Mouse (Mus musculus) adrenal gland (tissue): ENCODE data around the gene Esam.

Source experiments
- intact Hi-C: fragments of 180-260 bp; cut with DNase I; formaldehyde crosslinking; loops from one replicate; pipeline ENCODE4 v1.15.1; 2025

Gene Esam

DNA sequence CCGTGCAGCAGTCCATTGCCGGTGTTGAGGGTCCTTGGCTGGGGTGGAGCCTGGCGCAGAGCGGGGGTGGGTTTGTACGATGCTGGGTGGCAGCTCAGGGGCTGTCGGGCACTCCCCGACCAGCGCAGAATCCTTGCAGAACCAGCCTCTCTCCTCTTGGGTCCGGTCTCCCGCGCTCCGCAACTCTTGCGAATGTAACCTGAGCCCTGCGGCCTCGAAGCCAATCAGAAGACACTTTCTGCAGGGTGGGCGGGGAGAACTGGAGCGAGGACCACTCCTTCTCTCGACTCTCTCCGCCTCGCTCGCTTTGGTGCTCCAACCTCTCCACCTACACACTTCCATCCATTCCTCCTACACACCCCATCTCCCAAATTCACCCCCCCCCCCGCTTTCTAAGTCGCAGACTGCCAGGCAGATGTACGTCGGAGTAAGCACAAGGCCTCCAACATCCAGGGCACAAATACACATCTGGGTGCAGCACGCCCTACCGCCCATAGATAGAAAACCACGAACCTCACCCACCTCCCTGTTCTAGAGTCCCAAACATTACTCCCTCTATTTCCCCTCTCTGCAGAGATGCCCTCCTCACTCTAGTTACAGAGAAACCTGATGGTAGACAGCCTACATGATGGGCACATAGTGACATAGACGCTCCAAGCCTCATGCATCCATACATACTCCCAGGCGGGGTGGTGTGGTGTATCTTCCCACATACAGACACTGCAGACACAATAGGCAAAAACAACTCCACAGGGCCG lies 24.8 kb downstream of the Esam start, which contains the start of gene Nrgn:
Gene Nrgn (minus strand): TSS at position 369 of the 758 bp plus-strand sequence.
- intact Hi-C loops = no loop called here

DNA sequence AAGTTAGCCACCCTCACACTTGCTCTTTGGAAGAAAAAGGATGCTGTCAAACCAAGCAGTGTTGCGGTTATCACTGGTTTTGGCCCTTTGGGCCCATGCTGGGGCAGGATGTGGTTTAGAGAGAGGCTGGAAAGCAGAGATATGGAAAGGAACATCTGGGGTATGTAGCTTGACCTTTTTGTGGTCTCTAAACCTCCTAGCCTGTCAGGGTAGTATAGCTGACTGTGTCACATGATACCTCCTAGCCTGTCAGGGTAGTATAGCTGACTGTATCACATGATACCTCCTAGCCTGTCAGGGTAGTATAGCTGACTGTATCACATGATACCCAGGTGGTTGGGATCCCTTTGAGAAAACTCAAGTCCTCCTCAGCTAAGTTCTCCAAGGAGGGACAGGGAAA lies 26.4 kb downstream of the Esam start:
- intact Hi-C loops = no loop called here

- intact Hi-C loops = no loop called here
These were observed 27.2 kb downstream of the Esam start, which contains the start of gene Siae for GRCm38 (mm10) chr9:37554838-37555748. Gene Siae (plus strand): TSS chr9:37555698.

DNA sequence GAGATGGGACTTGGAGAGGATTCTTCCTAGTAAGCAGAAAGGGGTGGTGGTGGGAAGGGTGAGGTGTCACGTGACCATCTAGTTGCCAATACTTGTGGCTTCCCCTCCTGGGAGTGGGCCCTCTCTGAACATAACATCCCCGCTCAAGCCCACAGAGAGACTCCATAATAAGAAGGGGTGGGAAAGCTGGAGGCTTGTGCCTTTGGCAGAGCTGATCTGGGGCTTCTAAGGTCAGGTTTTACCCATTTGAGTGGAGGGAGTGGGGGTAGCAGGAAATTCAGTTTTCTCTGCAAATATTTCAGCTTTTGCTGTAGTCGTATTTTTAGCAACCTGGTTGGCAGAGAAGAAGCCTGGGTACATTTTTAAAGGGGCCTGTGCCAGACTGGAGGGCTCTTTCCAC lies 28.5 kb downstream of the Esam start:
- intact Hi-C loops = no loop called here

DNA sequence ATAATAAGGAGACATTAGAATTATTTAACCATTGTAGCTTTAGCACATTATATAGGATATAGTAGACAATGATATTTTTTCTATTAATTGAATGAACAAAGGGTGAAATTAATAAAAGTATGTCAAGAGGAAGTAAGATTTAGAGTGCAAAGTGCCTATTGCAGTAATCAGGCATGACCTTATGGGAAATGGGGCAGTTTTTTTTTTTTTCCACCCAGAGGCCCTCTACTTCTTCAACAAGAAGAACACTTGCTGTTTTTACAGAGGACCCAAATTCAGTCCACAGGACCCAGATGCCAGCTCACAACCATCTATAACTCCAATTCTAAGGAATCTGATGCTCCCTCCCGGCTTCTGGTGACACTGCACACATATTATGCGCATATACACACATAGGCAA lies 32.7 kb downstream of the Esam start:
- intact Hi-C loops = no loop called here

- intact Hi-C loops = no loop called here
These were observed 35.9 kb downstream of the Esam start for GRCm38 (mm10) chr9:37563805-37564204.

GRCm38 (mm10) chr9:37567019-37567418 lies 39.1 kb downstream of the Esam start:
- intact Hi-C loops = no loop called here

DNA sequence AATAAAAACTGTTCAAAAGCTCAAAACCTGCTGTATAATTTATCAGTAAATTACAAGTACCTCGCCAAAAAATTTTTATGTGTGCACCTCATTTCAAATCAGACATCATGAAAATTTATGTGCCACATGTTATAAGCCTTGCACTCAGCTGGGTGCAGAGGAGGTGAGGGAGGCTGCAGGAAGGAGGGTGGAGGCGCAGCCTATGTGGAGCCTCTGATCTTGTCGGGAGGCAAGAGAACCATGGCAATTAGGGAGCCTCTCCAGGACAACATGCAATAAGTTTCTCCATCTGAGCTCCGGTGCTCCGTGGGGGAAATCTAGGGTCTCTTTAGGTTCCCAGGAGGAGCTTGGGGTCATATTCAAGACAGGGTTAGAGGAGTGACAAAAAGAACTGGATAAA lies 39.6 kb downstream of the Esam start:
- intact Hi-C loops = no loop called here

DNA sequence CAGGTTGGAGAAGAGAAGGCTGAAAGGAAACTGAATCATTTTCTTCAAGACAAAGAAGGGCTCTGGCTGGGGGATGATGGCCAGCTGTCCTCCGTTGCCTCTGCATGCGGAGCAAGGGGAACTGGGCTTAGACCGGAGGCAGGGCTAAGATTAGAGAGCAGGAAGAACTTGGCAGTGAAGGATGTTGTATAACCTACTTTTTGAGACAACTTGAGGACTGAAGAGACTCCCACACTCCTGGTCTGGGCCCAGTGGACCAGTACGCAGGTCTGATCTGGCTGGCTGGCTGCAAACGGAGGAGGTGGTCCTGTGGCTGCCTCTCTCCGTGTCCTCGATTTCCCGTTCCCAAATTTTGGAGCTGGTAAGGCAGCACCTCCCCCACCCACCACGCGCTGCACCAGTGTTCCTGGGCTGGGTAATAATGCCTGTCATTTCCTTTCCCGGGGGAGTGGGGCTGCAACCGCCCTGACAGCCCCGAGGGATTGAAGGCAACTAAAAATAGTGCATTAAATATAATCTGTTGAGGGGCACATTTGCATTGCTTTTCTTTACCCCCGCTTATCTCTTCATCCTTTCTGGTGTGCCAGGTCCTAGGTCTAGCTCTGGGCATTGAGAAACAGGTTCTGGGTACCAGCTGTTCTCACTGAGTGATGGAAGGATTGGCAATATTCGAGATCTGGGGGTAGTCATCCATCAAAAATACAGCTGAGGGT lies 40.2 kb downstream of the Esam start:
- intact Hi-C loops = no loop called here

- intact Hi-C loops = no loop called here
These were observed 40.8 kb downstream of the Esam start for GRCm38 (mm10) chr9:37568605-37569214.

DNA sequence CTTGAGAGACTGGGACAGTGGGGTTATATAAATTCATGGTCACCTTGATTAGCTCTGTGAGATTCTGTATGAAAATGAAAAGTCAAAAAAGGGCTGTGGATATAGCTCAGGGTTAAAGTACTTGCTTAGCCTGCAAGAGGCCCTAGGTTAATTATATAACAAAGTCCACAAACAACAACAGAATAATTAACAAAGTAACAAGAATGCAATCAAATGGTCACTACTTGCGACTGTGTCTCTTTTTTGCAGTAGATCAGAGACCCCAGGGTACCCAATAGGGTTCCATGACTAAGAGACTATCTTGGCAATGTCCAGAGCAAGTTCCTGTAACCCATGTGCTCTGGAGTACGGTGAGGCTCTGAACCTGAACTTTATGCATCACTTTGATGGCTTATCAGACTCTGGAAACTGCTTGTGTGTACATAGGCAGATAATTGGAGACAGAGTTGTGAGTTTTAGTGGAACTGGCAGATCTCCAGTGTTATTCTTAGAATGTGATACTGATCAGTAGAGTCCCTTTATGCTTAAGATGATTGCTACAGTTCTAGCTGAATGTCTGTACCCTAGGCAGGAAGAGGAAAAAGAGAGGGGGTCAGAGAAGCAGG lies 41.5 kb downstream of the Esam start:
- intact Hi-C loops = no loop called here

DNA sequence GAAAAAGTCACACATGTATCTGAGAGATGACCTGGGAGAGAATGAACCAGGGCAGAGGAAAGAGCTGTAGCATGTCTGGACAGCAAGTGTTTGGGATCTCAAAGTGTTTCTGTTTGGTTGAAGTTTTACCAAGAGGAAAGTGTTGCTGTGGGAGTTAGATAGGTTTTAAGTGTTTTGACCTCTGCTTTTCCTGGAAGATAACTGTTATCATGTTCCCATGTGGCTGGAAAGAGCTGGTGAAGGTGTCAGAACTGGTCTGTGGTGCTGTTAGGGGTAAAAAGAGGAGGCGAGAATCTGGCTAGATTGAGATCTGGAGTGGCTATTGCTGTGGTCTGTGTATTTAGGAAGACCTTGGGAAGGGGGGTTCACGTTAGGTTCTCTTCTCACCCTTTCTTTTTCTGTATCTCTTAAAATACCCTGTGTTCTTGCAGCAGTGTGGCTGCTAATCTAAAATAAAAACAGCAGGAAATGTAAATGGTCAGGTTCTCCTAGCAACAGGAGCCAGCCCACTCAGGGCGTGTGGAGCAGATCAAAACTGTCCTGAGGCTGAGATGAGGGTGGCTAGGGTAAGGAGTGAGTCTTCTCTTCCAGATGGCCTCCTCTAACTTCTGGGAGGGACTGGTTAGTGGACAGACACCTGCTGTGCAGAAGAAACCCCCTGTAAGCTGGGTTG lies 44.5 kb downstream of the Esam start:
- intact Hi-C loops = no loop called here

GRCm38 (mm10) chr9:37576436-37576930 lies 48.6 kb downstream of the Esam start:
- intact Hi-C loops = no loop called here

- intact Hi-C loops = no loop called here
These were observed 55.7 kb downstream of the Esam start for GRCm38 (mm10) chr9:37583594-37583993.

- intact Hi-C loops = no loop called here
These were observed 58.8 kb downstream of the Esam start for GRCm38 (mm10) chr9:37586718-37587117.
